Mouse (Mus musculus) limb, embryonic 13.5 days (tissue): ENCODE data around the gene Top2b. TPM values are rescaled to one million over a fixed set of nuclear protein-coding genes. Genes with fewer than 3 reads are reported as not detected.
A peak's percentile ranks its signal among the peaks of the same experiment; 100 is the strongest.

ENCODE experiments used
- ATAC-seq: fragments of 200-750 bp; cut with Nextera tagmentation; 2 replicates; pipeline ENCODE4 v1.8.0; 2017; ENCODE audit warnings: low read depth, moderate number of reproducible peaks, moderate TSS enrichment; ENCODE audit not compliant: low FRiP score
- H3K27ac ChIP-seq: fragments of 300-500 bp; sonication (generic); 2 replicates; pipeline ENCODE4 v1.5.1; 2015; ENCODE audit warnings: inconsistent platforms, mild to moderate bottlenecking, moderate library complexity
- H3K27me3 ChIP-seq: fragments of 300-500 bp; sonication (generic); 2 replicates; pipeline ENCODE4 v1.6.1; 2015; ENCODE audit warnings: mild to moderate bottlenecking, inconsistent platforms
- H3K36me3 ChIP-seq: fragments of 300-500 bp; sonication (generic); 2 replicates; pipeline ENCODE4 v1.6.1; 2015; ENCODE audit warnings: inconsistent platforms, mild to moderate bottlenecking, moderate library complexity
- H3K4me1 ChIP-seq: fragments of 300-500 bp; sonication (generic); 2 replicates; pipeline ENCODE4 v1.6.1; 2015; ENCODE audit warnings: inconsistent platforms
- H3K4me2 ChIP-seq: fragments of 300-500 bp; sonication (generic); replicated peaks from 2 replicates; pipeline ENCODE4 v1.6.1; 2015; ENCODE audit warnings: inconsistent platforms, mild to moderate bottlenecking, moderate library complexity
- H3K4me3 ChIP-seq: fragments of 300-500 bp; sonication (generic); 2 replicates; pipeline ENCODE4 v1.5.1; 2015; ENCODE audit warnings: moderate library complexity, mild to moderate bottlenecking, inconsistent platforms
- H3K9ac ChIP-seq: fragments of 300-500 bp; sonication (generic); 2 replicates; pipeline ENCODE4 v1.6.1; 2015; ENCODE audit warnings: mild to moderate bottlenecking, inconsistent platforms
- H3K9me3 ChIP-seq: fragments of 300-500 bp; sonication (generic); 2 replicates; pipeline ENCODE4 v1.6.1; 2016; ENCODE audit warnings: inconsistent platforms
- WGBS: fragments of 180-500 bp; shearing (Covaris S2); methylation state at CpG from one replicate; pipeline ENCODE4 v1.1.7; 2015; 5-methylcytosine and 5-hydroxymethylcytosine counted together
- polyA plus RNA-seq: library from polyadenylated mRNA; unstranded; fragments of >200 nt; fragmentation: Nextera tagmentation; extraction: Ambion mirVana; gene quantifications from 2 replicates; pipeline ENCODE4 v1.2.1, GENCODE M21; 2015

The Top2b gene
- polyA plus RNA-seq, 1 experiment from 2014 or later, result 66.0 TPM

GRCm38 (mm10) chr14:16364161-16364831, 683 bp upstream of the Top2b start:
- Histone ChIP-seq H3K4me3 (peak overlapping the region; percentile 92), H3K4me2 (peak overlapping the region; percentile 79), H3K27me3 (no peaks in the 10 kb centered on the region), H3K4me1 (peaks cover 24% of the 10 kb centered on the region), H3K36me3 (no peaks in the 10 kb centered on the region), H3K9me3 (no peaks in the 10 kb centered on the region), H3K27ac (peak overlapping the region; percentile 98), H3K9ac (peak overlapping the region; percentile 82)
- peak; percentile 55 for ATAC-seq
- 0% methylated on average over 25 of the region's 32 CpGs for WGBS

DNA sequence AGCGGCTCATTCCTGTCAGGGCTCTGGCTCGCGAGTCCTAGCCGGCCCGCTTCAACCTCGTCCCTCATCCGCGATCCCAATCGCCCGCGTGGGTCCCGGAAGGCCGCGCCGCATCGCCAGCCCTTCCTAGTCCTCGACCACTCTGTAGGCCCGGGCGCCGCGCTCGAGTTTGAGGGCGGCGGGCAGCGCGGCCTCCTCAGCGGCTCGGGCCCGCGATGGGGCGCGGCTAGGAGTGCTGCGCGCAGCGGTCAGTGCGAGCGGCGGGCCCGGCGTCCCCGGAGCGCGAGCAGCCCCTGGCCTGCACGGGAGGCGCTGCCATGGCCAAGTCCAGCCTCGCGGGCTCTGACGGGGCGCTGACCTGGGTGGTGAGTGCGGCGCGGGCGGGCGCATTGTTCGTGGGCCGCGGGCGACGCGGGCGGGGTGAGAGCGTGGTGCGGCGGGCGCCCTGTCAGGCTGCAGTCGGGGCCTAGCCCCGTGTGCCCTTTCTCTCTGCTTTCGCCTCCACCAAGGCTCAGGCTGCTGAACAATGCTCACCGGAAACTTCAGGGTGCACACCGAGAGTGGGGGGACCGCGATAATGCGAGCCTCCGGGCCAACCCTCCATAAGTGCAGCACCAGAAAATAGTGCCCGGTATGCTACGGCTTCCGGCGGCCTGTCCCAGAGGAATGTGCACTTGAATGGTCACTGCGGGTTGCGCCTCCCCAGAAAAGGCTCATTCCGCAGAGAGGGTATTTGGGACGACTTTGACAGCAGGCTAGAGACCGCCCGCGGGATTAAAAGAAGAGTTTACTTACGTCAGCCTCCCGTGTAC, 589 bp downstream of the Top2b start:
- H3K4me1 ChIP-seq, result peaks cover 25% of the 10 kb centered on the region
- under 1% methylated on average over 66 of the region's 87 CpGs for WGBS
- peak overlapping the region; percentile 99 for H3K9ac ChIP-seq
- H3K9me3 ChIP-seq, result no peaks in the 10 kb centered on the region
- peak overlapping the region; percentile 92 for H3K4me3 ChIP-seq
- H3K27ac ChIP-seq, result peak overlapping the region; percentile 98
- no peaks in the 10 kb centered on the region for H3K27me3 ChIP-seq
- H3K36me3 ChIP-seq, result peaks cover 3% of the 10 kb centered on the region; the same call in 1 of the 2 replicates
- ATAC-seq, result peak; percentile 57
- peak overlapping the region; percentile 76 for H3K4me2 ChIP-seq

DNA sequence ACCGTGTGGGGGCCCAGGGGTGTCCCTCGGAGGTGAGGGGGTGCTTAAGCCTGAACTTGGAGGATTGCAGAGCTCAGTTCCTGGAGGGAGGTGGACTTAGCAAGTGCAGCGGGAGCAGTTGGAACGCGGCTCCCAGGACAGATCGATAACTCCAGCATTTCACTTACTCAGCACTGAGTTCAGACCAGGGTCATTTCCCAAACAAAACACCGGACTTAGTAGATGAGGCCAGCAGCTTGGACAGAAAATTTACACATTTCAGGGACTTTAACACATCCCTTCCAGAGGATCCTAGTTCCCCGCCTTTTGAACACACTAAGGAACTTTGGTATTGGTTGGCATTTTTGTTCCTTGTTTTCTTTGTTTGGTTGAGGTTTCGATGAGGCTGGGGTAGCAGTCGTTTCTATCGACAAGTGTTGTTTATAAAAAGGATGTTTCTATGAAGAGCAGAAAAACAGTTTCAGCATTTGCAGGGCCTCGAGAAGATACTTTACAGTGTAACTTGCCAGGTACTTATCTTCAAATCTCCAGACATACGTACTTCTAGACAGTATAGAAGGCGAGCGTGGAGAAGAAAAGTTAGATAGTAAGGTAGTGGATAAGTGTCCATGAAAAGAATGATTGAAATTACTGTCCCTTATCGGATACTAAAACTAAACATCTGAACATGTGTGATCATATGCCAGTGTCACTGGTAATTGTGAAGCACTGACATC, 1.4 kb downstream of the Top2b start:
- Histone ChIP-seq H3K36me3 (peaks cover 10% of the 10 kb centered on the region; the same call in 1 of the 2 replicates), H3K9ac (peak overlapping the region; percentile 99), H3K4me3 (peak overlapping the region; percentile 92), H3K4me2 (peak overlapping the region; percentile 76), H3K4me1 (peaks cover 25% of the 10 kb centered on the region), H3K27me3 (no peaks in the 10 kb centered on the region), H3K9me3 (no peaks in the 10 kb centered on the region), H3K27ac (peak overlapping the region; percentile 98)
- WGBS, result 12% methylated on average over 16 of the region's 16 CpGs
- ATAC-seq, result 0 out of 2 replicates have a peak, but pooled peaks have one; percentile 1

GRCm38 (mm10) chr14:16366986-16367385, 2.0 kb downstream of the Top2b start:
- 46% methylated on average over 2 of the region's 2 CpGs for WGBS

GRCm38 (mm10) chr14:16372761-16373160, 7.8 kb downstream of the Top2b start:
- Histone ChIP-seq H3K9me3 (no peaks in the 10 kb centered on the region), H3K9ac (no peak overlapping the region), H3K36me3 (peaks cover 10% of the 10 kb centered on the region; the same call in 1 of the 2 replicates), H3K4me1 (peaks cover 11% of the 10 kb centered on the region), H3K27ac (no peak overlapping the region), H3K4me2 (no peak overlapping the region), H3K27me3 (no peaks in the 10 kb centered on the region), H3K4me3 (no peak overlapping the region)
- no peak for ATAC-seq

More at GRCm38 (mm10) chr14:16366986-16367385, 2.0 kb downstream of the Top2b start:
- no peak for ATAC-seq
- peak overlapping the region; percentile 99 for H3K9ac ChIP-seq
- no peak overlapping the region for H3K27ac ChIP-seq
- no peaks in the 10 kb centered on the region for H3K27me3 ChIP-seq
- H3K4me2 ChIP-seq, result peak overlapping the region; percentile 76
- peaks cover 10% of the 10 kb centered on the region; the same call in 1 of the 2 replicates for H3K36me3 ChIP-seq
- H3K9me3 ChIP-seq, result no peaks in the 10 kb centered on the region
- peak overlapping the region; percentile 92 for H3K4me3 ChIP-seq
- H3K4me1 ChIP-seq, result peaks cover 25% of the 10 kb centered on the region

GRCm38 (mm10) chr14:16373190-16373589, 8.2 kb downstream of the Top2b start:
- Histone ChIP-seq H3K27me3 (no peaks in the 10 kb centered on the region), H3K4me2 (no peak overlapping the region), H3K9me3 (no peaks in the 10 kb centered on the region), H3K9ac (no peak overlapping the region), H3K4me1 (peaks cover 11% of the 10 kb centered on the region), H3K36me3 (peaks cover 10% of the 10 kb centered on the region; the same call in 1 of the 2 replicates), H3K27ac (no peak overlapping the region), H3K4me3 (no peak overlapping the region)
- ATAC-seq, result no peak

GRCm38 (mm10) chr14:16379917-16380570, 15.1 kb downstream of the Top2b start:
- Histone ChIP-seq H3K27me3 (no peaks in the 10 kb centered on the region), H3K4me2 (no peak overlapping the region), H3K4me1 (peaks cover 14% of the 10 kb centered on the region), H3K9me3 (no peaks in the 10 kb centered on the region), H3K9ac (no peak overlapping the region), H3K4me3 (no peak overlapping the region), H3K27ac (peak overlapping the region; percentile 33; the same call in 1 of the 2 replicates), H3K36me3 (peaks cover 4% of the 10 kb centered on the region)
- peak; percentile 84 for ATAC-seq
- 18% methylated on average over 2 of the region's 2 CpGs for WGBS

GRCm38 (mm10) chr14:16384783-16385182, 19.8 kb downstream of the Top2b start:
- 76% methylated on average over 1 of the region's 1 CpGs for WGBS
- no peak overlapping the region for H3K27ac ChIP-seq
- H3K9ac ChIP-seq, result no peak overlapping the region

GRCm38 (mm10) chr14:16405187-16405586, 40.2 kb downstream of the Top2b start:
- H3K27ac ChIP-seq, result no peak overlapping the region
- H3K27me3 ChIP-seq, result no peaks in the 10 kb centered on the region
- H3K4me3 ChIP-seq, result no peak overlapping the region
- peaks cover 59% of the 10 kb centered on the region for H3K36me3 ChIP-seq
- no peaks in the 10 kb centered on the region for H3K4me1 ChIP-seq
- H3K9me3 ChIP-seq, result peaks cover 4% of the 10 kb centered on the region; the same call in 1 of the 2 replicates
- H3K9ac ChIP-seq, result no peak overlapping the region
- no peak overlapping the region for H3K4me2 ChIP-seq
- WGBS, result 90% methylated on average over 4 of the region's 4 CpGs
- ATAC-seq, result no peak

More at GRCm38 (mm10) chr14:16384783-16385182, 19.8 kb downstream of the Top2b start:
- no peak overlapping the region for H3K4me2 ChIP-seq
- no peak for ATAC-seq
- H3K4me3 ChIP-seq, result no peak overlapping the region
- no peaks in the 10 kb centered on the region for H3K27me3 ChIP-seq
- peaks cover 8% of the 10 kb centered on the region for H3K4me1 ChIP-seq
- H3K9me3 ChIP-seq, result no peaks in the 10 kb centered on the region
- peaks cover 11% of the 10 kb centered on the region for H3K36me3 ChIP-seq

DNA sequence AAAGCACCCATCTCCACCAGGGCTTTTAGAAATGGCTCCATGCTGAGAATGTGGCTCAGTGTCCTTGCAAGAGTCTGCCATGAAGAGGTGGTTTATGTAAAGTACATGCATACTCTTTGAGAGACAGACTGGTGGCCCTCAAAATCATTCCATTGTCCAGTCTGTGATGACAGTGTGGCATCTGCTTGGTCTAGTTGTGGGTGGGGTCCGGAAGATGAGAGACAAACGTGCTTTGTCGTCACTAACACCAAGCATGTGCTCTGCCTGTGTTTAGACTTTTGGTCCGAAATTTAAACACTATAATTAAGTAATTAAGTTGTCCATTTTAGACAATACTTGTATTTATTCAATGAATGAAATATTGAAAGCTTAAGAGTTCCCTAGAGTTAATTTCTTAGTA, 49.2 kb downstream of the Top2b start:
- Histone ChIP-seq H3K27me3 (no peaks in the 10 kb centered on the region), H3K4me1 (no peaks in the 10 kb centered on the region), H3K9me3 (no peaks in the 10 kb centered on the region), H3K4me2 (no peak overlapping the region), H3K9ac (no peak overlapping the region), H3K36me3 (peaks cover 39% of the 10 kb centered on the region), H3K27ac (no peak overlapping the region), H3K4me3 (no peak overlapping the region)
- WGBS, result 83% methylated on average over 4 of the region's 4 CpGs
- no peak for ATAC-seq

DNA sequence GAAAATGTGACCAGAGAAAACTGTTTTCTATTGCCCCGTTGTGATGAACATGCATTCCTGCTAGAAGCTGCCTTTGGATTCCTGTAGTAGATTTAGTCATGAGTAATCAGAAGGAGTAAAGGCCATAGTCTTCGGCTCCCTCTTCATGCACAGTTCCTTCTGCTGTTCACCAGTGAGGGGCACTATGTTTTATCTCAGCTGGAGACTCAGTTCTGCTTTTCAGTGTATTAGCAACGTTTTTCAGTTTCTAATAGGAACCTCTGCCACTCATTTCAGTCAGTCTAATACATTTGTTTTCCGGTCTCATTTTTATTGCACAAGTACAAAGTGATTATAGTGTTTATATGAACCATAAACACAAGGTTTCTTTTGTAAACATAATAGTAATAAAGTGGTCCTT, 62.6 kb downstream of the Top2b start:
- 75% methylated on average over 4 of the region's 4 CpGs for WGBS
- ATAC-seq, result no peak
- H3K27me3 ChIP-seq, result no peaks in the 10 kb centered on the region
- no peaks in the 10 kb centered on the region for H3K9me3 ChIP-seq
- no peaks in the 10 kb centered on the region for H3K4me1 ChIP-seq
- peaks cover 51% of the 10 kb centered on the region for H3K36me3 ChIP-seq
- H3K4me2 ChIP-seq, result no peak overlapping the region
- no peak overlapping the region for H3K9ac ChIP-seq
- no peak overlapping the region; the same call in 1 of the 2 replicates for H3K27ac ChIP-seq
- H3K4me3 ChIP-seq, result no peak overlapping the region
